Mouse (Mus musculus) layer of hippocampus, postnatal 10 days (tissue): ENCODE results near the gene Nudt14. TPM values are rescaled to one million over a fixed set of nuclear protein-coding genes. Genes with fewer than 3 reads are reported as not detected.

Experiments
- DNase-seq, 2 experiments: peaks; one replicate each; pipeline ENCODE4 v3.0.0; 2021; ENCODE audit warnings: low spot score in 2 of 2
- long read RNA-seq: library from polyadenylated mRNA; stranded (forward); transcript quantifications from one replicate; pipeline ENCODE4 v2.0.0, GENCODE M21; 2023
- total RNA-seq, 2 experiments: library from RNA; stranded (reverse); gene quantifications; 2 replicates each; pipeline ENCODE4 v1.2.3; 2021

Gene Nudt14
- total RNA-seq = 10 to 100 TPM; 11.6 to 13.8 TPM
- long read RNA-seq, transcript Nudt14-202 (5 exons, 1,241 nt) = major isoform, 10 of 20 reads
- long read RNA-seq, partial matches to known transcripts = 0 of 20 reads
- long read RNA-seq, other reads (novel, unspliced or antisense) = 2 of 20 reads

DNA sequence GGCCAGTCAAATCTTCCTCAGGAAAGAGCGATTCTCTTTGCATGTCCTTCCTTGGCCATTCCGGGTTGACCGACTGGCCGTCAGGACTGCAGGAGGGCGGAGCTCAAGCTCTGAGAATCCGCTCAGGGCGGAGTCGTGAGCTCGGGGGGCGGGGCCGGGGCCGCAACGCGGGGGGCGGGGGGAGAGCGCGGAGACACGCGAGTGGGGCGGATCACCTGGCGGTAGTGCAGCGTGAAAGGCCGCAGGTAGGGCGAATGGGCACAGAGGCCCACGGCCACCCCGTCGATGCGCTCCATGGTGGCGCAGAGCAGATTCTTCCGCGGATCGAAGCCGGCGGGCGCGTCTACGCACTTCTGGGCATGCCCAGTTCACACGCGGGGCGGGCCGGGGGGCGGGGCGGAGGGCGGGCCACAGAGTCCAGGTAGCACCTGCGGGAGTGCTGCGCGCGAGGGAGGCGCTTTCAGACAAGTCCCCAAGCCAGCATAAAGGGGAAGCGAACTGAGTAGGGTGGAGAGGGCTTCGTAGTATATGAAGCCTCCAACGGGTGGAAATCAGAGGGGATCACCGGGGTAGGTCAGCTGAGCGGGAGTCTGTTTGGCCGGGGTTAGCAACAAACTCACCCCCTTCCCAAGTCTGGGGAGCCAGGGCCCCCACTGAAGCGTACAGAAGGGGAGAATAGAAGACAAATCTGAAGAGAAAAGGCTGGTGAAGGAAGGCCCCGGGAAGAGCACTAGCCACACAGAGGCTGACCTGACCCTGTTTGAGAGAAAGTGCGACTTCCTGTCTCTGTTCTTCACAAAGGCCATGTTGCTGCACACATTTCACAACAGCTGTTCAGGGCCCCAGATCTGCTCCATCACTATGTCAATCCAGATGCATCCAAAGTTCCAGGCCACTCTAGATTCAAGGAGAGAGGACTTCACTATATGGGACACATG, at the start of gene Nudt14:
Nudt14 (minus strand) TSS at position 349 of the 938 bp plus-strand sequence.
- DNase-seq = peak; percentile 70 to 77

DNA sequence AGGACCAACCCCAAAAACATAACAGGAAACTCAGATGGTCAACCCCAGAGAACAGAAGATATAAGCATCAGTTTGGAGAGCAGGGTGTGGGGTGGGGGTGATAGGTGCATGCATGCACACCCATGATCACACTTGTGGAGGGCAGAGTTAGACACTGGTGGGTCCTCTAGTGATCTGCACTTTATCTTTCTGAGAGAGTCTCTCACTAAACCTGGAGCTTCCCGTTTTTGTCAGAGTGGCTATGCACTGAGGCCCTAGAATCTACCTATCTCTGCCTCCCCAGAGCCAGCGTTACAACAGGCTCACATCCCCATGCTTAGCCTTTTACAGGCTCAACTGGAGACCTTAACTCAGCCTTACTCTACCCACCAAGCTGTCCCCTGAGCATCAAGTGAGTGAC, 49.5 kb upstream of the Nudt14 start:
- DNase-seq = no peak

DNA sequence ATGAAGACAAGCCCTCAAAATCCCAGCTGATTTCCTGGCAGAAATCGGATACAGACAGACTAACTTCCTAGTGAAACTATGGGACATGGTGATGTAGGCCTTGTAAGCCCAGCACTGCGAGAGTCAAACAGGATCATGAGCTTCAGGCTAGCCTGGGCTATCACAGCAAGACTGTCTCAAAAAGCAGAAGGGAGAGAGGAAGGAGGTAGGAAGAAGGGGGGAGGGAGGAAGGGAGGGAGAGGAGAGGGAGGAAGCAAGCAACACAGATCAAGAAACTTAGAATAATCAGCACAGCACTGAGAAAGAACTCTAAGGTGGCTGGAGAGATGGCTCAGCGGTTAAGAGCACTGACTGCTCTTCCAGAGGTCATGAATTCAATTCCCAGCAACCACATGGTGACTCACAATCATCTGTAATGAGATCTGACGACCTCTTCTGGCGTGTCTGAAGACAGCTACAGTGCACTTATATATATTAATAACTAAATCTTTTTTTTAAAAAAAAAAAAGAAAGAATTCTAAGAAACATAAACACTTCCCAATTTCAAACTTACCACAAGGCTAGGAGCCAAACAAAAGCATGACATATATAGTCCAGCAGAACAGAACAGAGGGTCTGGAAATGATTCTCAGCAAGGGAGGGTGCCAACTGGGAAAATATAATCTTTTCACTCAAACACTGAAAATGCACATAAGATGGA, 48.9 kb upstream of the Nudt14 start:
- no peak for DNase-seq

DNA sequence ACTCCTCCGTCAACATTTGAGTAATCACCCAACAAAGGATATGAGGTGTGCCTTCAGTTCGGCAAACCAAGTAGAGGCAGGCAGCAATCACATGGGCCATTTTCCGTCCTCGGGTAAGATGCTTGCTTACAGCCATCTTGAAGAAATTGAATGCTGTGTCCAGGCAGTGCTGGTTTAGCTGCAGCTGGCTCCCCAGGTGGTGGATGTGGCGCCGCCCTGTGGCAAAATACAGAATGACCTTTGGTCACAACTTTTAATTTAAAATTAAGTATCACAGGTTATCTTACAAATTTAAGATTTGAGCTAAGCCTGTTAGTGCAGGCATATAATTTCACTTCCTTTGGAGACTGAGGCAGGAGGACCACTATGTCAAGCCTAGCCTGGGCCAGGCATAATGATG, 46.0 kb upstream of the Nudt14 start:
- DNase-seq = peak in 1 of 2 experiments; percentile 30

DNA sequence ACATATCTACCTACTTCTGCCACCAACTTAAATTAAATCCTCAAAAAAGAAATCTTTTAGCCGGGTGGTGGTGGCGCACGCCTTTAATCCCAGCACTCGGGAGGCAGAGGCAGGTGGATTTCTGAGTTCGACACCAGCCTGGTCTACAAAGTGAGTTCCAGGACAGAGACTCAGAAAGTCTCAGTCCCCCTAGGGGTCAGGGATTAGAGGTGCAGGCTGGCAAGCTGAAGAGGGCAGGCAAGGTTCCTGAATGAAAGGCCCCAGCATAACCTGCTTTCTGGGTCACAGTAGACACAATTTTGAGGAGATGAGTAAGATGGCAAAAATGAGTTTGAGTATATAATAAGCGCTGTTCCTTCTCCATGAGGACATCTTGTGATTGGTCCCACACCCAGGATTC, 43.4 kb upstream of the Nudt14 start:
- no peak for DNase-seq

DNA sequence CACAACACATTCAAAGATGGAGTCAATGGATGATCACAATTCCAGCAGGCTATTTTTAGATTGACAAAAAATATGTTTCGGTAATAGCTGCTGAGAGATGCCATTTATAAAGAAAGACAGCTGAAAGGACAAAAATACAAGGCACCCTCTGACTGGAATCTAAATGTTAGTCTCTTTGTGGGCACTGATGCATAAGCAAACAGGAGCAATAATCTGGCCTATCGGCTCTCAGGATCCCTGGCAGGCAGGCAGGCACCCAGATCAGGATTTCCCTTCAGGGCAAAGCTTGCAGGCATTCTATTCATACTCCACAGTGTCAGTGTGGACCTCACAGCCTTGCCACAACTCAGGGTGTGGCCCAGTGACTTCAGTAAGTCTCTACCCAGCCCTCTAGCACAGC, 40.1 kb upstream of the Nudt14 start:
- no peak for DNase-seq

DNA sequence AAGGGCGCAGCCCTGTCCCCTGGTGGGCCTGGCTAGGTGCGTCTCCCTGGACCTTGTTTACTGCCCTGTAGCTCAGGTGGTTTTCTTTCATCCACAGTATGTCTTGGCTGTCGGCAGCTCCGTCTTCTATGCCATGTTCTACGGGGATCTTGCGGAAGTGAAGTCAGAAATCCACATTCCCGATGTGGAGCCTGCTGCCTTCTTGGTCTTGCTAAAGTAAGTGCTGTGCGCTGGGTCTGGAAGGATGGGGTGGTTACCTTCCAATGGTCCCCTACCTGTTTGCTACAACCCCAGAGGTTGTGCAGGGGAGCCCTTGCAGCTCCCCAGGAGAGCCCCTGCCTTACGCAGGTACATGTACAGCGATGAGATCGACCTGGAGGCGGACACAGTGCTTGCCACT, 35.2 kb upstream of the Nudt14 start:
- DNase-seq = no peak

DNA sequence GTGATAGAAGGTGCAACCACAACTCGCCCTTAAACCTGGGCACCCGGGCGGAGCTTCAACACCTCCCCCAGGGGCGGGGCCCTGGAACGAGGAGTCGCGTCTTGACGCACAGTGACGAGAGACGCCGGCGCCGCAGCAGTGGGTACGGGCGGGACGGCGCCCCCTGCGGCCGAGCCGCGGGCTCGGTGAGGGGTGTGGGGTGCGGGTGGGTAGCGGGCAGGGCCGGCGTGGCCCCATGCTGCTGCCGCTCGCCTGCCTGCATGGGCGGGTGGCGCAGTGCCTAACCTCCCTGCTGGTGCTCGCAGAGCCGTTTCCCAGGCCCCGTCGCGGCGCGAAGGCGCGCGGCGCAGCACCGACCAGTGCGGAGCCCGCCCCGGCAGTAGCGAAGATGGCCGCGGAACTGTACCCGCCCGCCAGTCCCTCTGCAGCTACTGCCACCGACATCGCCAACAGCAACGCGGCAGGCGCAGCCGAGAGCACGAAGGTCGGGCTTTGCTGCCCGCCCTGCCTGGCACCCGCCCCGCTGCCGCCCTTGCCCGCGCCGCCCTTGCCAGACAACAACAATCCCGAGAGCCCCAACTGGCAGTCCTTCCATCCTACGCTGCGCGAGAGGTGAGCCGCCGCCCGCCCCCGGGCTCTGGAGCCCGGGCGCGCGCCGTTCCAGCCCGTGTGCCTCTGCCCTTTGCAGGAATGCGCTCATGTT, 34.6 kb upstream of the Nudt14 start, which contains the start of gene Btbd6:
Btbd6 (plus strand) TSS at position 112 of the 703 bp plus-strand sequence.
- peak; percentile 86 to 90 for DNase-seq

DNA sequence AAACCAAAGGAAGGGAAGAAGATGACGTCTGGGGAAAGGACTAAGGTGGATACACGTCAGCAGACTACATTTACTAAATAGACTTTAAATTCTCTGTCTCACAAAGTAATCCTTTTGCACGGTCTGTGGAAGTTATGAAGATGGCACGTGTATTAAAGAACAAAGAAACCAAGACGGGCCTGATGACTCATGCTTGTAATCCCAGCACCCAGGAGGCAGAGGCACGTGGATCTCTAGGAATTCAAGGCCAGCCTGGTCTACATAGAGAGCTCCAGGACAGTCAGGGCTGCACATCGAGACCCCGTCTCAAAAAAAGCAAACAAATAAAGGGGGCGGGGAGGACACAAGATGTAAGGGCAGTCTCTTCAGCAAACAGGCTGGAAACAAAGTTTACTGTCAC, 32.8 kb upstream of the Nudt14 start:
- no peak for DNase-seq

DNA sequence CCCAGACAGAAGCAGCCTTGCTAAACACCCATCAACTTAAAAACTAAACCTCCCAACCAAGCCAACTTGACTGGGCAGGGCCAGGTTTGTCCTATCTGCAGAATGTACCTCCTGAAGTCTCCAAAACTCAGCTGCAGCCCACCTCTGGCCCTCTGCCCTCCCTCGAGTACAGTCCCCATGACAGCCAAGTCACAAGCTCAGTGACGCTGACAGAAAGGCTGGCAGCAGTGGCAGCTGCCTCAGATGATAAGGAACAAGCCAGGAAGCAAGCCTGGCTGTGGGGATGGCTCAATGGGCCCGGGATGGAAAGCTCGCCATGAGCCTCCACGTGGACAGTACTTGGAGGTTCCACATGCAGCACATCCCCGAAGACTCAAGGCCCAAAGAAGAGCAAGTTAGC, 27.7 kb upstream of the Nudt14 start:
- no peak for DNase-seq

DNA sequence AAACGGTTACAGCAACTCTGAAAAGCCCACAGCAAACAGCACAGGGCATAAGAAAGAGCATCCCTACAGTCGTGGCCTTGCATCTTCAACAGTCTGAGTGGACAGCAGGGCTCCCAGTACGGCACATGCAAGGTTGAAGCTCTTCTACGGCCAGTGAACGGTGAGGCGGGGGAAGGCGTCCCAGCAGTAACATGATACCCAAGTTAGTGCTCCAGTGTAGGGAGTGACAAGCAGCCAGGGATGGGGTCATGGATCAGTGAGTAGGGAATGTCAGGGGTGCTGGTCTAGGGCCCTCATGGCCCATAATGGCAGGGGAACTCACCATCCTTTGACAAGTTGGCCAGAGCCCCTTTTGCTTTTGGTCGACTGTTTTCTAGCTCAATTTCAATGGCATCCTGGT, 27.0 kb upstream of the Nudt14 start:
- no peak for DNase-seq

DNA sequence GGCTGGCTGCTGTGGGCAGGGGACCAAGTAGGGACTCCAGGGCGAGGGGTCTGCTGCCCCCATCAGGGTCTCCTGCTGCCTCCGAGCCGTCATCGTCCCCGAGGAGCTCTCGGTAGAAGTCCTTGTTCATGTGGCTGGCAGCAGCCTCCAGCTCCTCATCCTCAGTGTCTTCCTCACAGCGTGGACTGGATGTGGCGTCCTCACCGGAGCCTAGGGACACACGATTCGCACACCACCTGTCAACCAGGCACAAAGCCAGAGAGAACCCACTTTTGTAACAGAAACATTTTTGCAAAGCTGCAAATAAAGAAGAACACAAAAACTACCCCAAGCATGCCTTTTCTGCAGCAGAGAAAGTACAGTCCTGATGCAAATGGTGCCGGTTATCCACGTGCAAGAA, 23.9 kb upstream of the Nudt14 start:
- DNase-seq = peak in 1 of 2 experiments; percentile 14

DNA sequence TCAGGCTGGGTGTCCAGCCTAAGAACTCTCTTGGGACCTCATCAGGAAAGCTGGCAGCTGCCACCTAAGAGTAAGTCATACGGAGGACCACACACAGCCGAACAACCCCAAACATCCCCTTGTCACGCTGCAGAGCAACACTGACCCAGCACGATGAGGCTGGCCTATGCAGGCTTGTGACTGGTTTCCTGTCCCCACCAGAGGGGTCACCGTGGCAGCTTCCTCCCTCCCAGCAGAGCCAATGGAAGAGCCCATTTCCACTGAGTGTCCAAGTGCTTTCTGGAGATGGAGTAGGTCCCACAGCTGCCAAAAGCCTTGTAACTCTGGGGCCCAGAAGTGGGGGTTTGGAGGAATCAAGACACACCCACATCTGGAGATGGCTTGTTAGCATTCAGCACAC, 19.9 kb upstream of the Nudt14 start:
- DNase-seq = peak in 1 of 2 experiments; percentile 9

DNA sequence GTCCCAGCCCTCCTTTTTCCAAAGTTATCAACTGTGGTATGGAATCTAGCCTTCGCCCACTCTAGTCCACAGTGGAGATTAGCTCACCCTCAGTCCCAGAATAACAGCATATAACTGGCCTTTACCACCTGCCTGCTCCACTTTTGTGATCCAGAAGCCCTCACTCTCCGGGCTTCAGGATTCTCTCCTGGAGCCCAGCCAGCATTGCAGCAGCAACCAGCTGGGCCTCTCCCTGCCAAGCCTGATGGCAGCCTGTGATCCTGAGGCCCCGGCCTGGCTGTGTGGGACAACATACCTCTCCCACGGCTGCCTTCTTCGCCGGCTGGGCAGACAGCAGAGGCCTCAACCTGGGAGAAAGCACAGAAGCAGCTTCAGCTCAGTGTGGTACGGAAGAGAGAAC, 19.5 kb upstream of the Nudt14 start:
- peak in 1 of 2 experiments; percentile 33 for DNase-seq

DNA sequence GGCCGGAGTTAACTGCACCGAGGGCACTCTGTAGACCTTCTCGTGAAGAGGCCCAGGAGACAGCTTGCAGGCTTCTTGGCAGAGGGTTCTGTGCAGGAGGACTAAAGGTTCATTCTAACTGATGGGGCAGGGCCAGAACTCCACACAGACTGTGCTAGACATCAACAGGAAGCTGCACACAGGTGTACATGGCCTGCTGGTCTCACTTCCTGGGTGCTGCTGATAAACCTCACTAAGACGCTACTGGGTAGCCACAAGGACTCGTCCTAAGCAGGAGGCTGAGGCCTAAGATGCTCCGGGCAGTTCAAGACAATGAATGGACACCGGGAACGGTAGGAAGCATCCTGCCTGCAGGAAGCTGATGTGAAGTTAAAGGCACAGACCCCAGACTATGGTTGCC, 17.5 kb upstream of the Nudt14 start:
- DNase-seq = no peak

DNA sequence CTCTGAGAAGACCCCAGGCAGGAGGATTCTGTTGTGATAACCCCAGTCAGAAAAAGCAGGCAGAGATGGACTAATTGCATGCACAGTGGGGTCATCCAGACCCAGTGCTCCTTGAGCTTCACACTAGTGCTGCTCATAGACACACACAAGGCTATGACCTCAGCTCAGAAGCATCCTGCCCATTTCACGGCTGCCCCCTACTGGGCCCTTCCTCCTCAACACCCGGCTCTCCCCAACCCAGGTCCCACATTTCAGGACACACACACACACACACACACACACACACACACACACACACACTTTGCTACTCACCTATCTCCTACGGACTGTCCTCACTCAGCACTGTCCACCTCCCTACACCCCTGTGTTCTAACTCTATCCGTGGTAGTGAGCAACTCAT, 16.4 kb upstream of the Nudt14 start:
- DNase-seq = peak in 1 of 2 experiments; percentile 59

DNA sequence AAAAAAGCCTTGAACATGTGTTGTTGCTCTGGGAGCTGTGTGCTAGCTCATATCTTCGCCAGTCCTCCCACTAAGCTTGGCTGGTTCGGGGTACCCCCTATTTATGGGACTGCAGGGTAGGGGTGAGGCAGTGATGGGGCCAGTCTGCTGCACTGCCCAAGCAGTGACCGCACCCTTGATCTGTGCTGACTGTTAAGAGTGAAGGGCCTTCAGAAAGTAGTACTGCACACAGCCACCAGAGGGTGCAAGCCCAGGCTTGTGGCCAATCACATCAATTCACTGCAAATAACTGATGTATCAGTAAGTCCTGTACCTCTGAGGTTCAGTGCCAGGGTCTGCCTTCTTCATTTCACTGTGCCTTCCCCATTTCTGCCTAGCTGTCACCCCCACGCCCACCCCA, 13.9 kb upstream of the Nudt14 start:
- peak; percentile 84 to 85 for DNase-seq

DNA sequence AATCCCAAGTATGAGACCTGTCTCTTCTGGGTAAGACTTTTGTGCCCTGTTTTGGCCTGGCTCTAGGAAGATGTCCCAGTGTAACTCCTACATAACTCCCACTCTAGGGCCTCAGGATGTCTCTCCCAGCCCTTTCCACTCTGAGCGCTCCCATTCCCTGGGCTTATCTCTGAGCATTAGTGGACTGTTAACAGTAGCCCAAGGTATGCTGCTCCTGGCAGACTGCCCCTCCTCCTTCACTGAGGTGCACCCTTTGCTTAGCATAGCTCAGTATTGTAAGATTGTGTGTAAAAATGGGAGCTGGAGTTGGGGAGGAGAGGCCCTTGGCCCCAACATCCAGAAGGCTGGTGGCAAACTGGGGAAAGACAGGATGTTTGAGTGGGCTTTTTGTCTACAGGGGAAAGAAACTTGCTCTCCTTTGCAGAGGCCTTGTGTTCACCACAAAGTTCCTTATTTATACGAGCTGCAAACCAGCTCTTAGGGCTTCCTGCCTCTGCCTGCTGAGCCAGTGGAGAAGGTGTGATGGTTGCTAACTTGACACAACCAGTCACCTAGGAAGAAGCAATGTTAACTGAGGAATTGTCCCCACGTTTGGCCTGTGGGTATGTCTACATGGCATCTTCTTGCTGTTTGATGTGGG, 11.1 kb upstream of the Nudt14 start:
- DNase-seq = no peak

DNA sequence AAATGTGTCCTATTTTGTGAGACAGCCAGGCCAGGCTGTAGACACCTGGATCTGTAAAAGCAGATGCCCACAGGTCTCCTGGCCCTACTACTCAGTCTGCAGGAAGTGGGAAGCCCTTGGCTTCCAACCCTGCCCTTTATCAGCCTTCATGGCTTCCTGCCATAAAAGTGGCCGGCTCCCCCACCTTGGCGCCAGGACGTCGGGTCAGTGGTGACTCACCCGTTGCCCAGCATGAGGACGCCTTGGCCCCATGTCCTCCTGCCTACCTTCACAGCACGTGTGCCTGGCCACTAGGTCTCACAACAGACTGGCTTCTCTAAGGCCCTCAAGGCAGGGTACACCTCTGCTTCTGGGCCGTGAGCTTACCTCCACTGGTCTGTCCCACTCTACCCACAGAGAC, 10.5 kb upstream of the Nudt14 start:
- DNase-seq = no peak

DNA sequence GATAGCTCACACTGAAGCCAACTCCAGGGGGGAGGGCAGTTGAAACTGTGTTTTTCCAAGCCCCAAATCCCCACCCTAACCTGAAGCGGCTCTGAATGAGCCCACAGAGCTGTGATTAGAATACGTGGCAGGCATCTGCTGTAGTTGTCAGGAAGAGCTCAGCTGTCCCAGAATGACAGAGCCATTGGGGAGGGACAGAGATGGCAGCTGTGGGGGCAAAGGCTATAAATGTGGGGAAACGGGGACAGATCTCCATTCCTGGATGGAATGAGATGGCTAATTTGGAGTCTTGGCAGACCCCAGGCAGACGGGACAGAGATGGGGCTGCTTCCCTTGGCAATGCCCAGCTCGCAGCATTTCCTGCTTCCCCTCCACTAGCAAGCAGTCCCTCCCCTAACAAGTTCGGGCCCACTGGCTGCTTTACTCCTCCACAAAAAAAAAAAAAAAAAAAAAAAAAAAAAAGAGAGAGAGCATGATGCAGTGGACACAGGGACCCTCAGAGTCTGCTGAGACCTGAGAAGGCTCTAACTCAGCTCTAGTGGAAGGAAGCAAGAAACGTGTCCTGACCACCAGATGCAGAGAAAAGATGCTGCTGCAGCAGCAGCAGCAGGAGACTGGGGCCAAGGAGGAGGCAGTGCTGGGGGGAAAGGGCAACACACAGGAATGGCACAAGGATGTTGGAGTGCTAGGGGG, 9.4 kb upstream of the Nudt14 start:
- DNase-seq = no peak
